Mouse (Mus musculus) adrenal gland, postnatal 4 days (tissue): ENCODE measurements around the gene Faf2. TPM values are rescaled to one million over a fixed set of nuclear protein-coding genes. Genes with fewer than 3 reads are reported as not detected.
A peak's percentile ranks its signal among the peaks of the same experiment; 100 is the strongest.
"Not testable (repeated sequence)": the region's sequence is repeated elsewhere in the genome, so short reads cannot be mapped to it uniquely, and the experiment has no call there.

Source experiments
- DNase-seq, 2 experiments: peaks; one replicate each; pipeline ENCODE4 v3.0.0; 2021 to 2022; ENCODE audit warnings: low spot score in 2 of 2, mixed read lengths in 2 of 2
- total RNA-seq, 2 experiments: library from RNA; stranded (reverse); gene quantifications; 2 replicates each; pipeline ENCODE4 v1.2.3; 2021

The Faf2 gene
- total RNA-seq, 2 experiments from 2014 or later = 74.5 to 81.4 TPM

- no peak for DNase-seq
These were observed 17.4 kb upstream of the Faf2 start for GRCm38 (mm10) chr13:54604221-54604620.

- DNase-seq = no peak
These were observed 16.2 kb upstream of the Faf2 start for GRCm38 (mm10) chr13:54605426-54605825.

- no peak for DNase-seq
These were observed 14.4 kb upstream of the Faf2 start for GRCm38 (mm10) chr13:54607204-54607603.

- no peak for DNase-seq
These were observed 13.6 kb upstream of the Faf2 start for GRCm38 (mm10) chr13:54608002-54608401.

GRCm38 (mm10) chr13:54608666-54609065 lies 12.9 kb upstream of the Faf2 start:
- no peak for DNase-seq

- no peak for DNase-seq
These were observed 12.3 kb upstream of the Faf2 start for GRCm38 (mm10) chr13:54609301-54609700.

- DNase-seq = no peak
These were observed 11.0 kb upstream of the Faf2 start for GRCm38 (mm10) chr13:54610613-54610971.

- DNase-seq = peak; percentile 66 to 73
These were observed 10.4 kb upstream of the Faf2 start, which contains the start of gene Cltb for GRCm38 (mm10) chr13:54610972-54611754. TSS of gene Cltb (minus strand) at chr13:54611344.

- not testable (repeated sequence) for DNase-seq
These were observed 8.4 kb upstream of the Faf2 start for GRCm38 (mm10) chr13:54613141-54613540.

- no peak for DNase-seq
These were observed 5.3 kb upstream of the Faf2 start for GRCm38 (mm10) chr13:54616307-54616706.

GRCm38 (mm10) chr13:54616998-54617397 lies 4.6 kb upstream of the Faf2 start:
- DNase-seq = no peak

- DNase-seq = no peak
These were observed 457 bp downstream of the Faf2 start for GRCm38 (mm10) chr13:54621960-54622521.

- DNase-seq = no peak
These were observed 7.5 kb downstream of the Faf2 start for GRCm38 (mm10) chr13:54629128-54629527.

- no peak for DNase-seq
These were observed 11.2 kb downstream of the Faf2 start for GRCm38 (mm10) chr13:54632731-54633277.

GRCm38 (mm10) chr13:54635011-54635410 lies 13.4 kb downstream of the Faf2 start:
- DNase-seq = no peak

- DNase-seq = no peak
These were observed 28.9 kb downstream of the Faf2 start for GRCm38 (mm10) chr13:54650461-54650860.

GRCm38 (mm10) chr13:54660877-54661276 lies 39.3 kb downstream of the Faf2 start:
- DNase-seq = no peak

GRCm38 (mm10) chr13:54661358-54661757 lies 39.8 kb downstream of the Faf2 start:
- no peak for DNase-seq

- no peak for DNase-seq
These were observed 42.4 kb downstream of the Faf2 start for GRCm38 (mm10) chr13:54663999-54664398.

GRCm38 (mm10) chr13:54664509-54664908 lies 42.9 kb downstream of the Faf2 start:
- no peak for DNase-seq

GRCm38 (mm10) chr13:54665062-54665461 lies 43.5 kb downstream of the Faf2 start:
- no peak for DNase-seq

- DNase-seq = no peak
These were observed 48.9 kb downstream of the Faf2 start for GRCm38 (mm10) chr13:54670491-54670890.
